Mouse (Mus musculus): Measurements from ENCODE around the gene Bpifb1. TPM values are rescaled to one million over a fixed set of nuclear protein-coding genes. Genes with fewer than 3 reads are reported as not detected.

Bpifb1 gene
- total RNA-seq, 2 experiments from 2014 or later: not detected

Other genes starting within 250 kb of the Bpifb1 start
- gene Bpifa6, start 215.9 kb upstream of the Bpifb1 start, total RNA-seq (2015; ENCODE audit: low replicate concordance): not detected in 2 replicates
- gene Bpifa6, start 215.9 kb upstream of the Bpifb1 start, total RNA-seq (2017; ENCODE audit: low replicate concordance): not detected in 2 replicates
- gene Bpifa2, start 182.6 kb upstream of the Bpifb1 start, total RNA-seq (2015; ENCODE audit: low replicate concordance): not detected in 2 replicates
- not detected in 2 replicates for gene Bpifa2, start 182.6 kb upstream of the Bpifb1 start, total RNA-seq (2017; ENCODE audit: low replicate concordance)
- gene Bpifa3, start 60.5 kb upstream of the Bpifb1 start, total RNA-seq (2015; ENCODE audit: low replicate concordance): not detected in 2 replicates
- not detected in 2 replicates for gene Bpifa3, start 60.5 kb upstream of the Bpifb1 start, total RNA-seq (2017; ENCODE audit: low replicate concordance)
- not detected in 2 replicates for gene Bpifa1, start 47.9 kb upstream of the Bpifb1 start, total RNA-seq (2015; ENCODE audit: low replicate concordance)
- gene Bpifa1, start 47.9 kb upstream of the Bpifb1 start, total RNA-seq (2017; ENCODE audit: low replicate concordance): not detected in 2 replicates
- gene Bpifa5, start 28.2 kb upstream of the Bpifb1 start, total RNA-seq (2015; ENCODE audit: low replicate concordance): not detected in 2 replicates
- not detected in 2 replicates for gene Bpifa5, start 28.2 kb upstream of the Bpifb1 start, total RNA-seq (2017; ENCODE audit: low replicate concordance)
- not detected in 2 replicates for gene Bpifb5, start 32.9 kb downstream of the Bpifb1 start, total RNA-seq (2015; ENCODE audit: low replicate concordance)
- gene Bpifb5, start 32.9 kb downstream of the Bpifb1 start, total RNA-seq (2017; ENCODE audit: low replicate concordance): not detected in 2 replicates
- gene Bpifb9a, start 67.0 kb downstream of the Bpifb1 start, total RNA-seq (2015; ENCODE audit: low replicate concordance): not detected in 2 replicates
- not detected in 2 replicates for gene Bpifb9a, start 67.0 kb downstream of the Bpifb1 start, total RNA-seq (2017; ENCODE audit: low replicate concordance)
- not detected in 2 replicates for gene Bpifb9b, start 116.4 kb downstream of the Bpifb1 start, total RNA-seq (2015; ENCODE audit: low replicate concordance)
- not detected in 2 replicates for gene Bpifb9b, start 116.4 kb downstream of the Bpifb1 start, total RNA-seq (2017; ENCODE audit: low replicate concordance)
- gene Cdk5rap1, start 182.2 kb downstream of the Bpifb1 start, total RNA-seq (2015; ENCODE audit: low replicate concordance): 10.1 and 12.3 TPM in 2 replicates
- gene Cdk5rap1, start 182.2 kb downstream of the Bpifb1 start, total RNA-seq (2017; ENCODE audit: low replicate concordance): 8.2 and 28.1 TPM in 2 replicates
- gene Snta1, start 217.3 kb downstream of the Bpifb1 start, total RNA-seq (2015; ENCODE audit: low replicate concordance): not detected in 2 replicates
- gene Snta1, start 217.3 kb downstream of the Bpifb1 start, total RNA-seq (2017; ENCODE audit: low replicate concordance): 1.0 and 1.8 TPM in 2 replicates
- 9.6 and 28.1 TPM in 2 replicates for gene Cbfa2t2, start 245.7 kb downstream of the Bpifb1 start, total RNA-seq (2015; ENCODE audit: low replicate concordance)
- 6.5 and 14.1 TPM in 2 replicates for gene Cbfa2t2, start 245.7 kb downstream of the Bpifb1 start, total RNA-seq (2017; ENCODE audit: low replicate concordance)